Mouse (Mus musculus) bone marrow, adult 2 months (tissue): ENCODE results near the gene Ifnab.

Source experiments
- CTCF ChIP-seq: fragments of 200-500 bp; IDR thresholded peaks from 2 replicates; pipeline ENCODE4 v1.5.1; 2011; ENCODE audit warnings: low read length, control low read depth; ENCODE audit not compliant: control insufficient read depth, insufficient read depth
- POLR2A ChIP-seq: fragments of 200-500 bp; IDR thresholded peaks from 2 replicates; pipeline ENCODE4 v1.6.1; 2011; ENCODE audit warnings: low read depth, mild to moderate bottlenecking, control low read depth, low read length, borderline replicate concordance; ENCODE audit not compliant: control insufficient read depth

DNA sequence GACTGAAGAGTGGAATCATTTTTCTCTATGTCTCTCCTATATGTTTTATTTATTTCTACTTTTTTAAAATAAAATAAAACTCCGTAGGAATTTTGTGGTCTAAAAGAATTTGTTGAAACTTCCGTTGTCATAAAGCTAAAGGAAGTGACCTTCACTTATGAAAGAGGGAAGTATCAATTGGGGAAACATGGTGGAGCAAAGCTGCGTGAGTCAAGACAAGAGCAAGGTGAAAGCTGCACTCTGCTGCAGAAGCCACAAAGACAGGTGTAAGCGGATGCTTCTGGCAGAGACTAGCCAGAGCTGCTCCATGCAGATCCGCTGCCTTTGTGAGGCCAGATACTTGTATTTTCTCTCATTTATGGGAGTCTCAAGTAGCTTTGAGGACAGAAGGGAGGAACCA lies 7.6 kb upstream of the Ifnab start:
- TF ChIP-seq POLR2A (no peak), CTCF (no peak)
